26 mouse cellular contexts compared by ENCODE assay signal in genomic region chr13:98453146-98453545, GRCm38 (mm10). TPM values are rescaled to one million over a fixed set of nuclear protein-coding genes. Genes with fewer than 3 reads are reported as not detected.
DNase-seq lines count a peak whose midpoint lies in the region; ATAC-seq and TF ChIP-seq lines count a peak whose summit lies in the region.
"Had no signal": no experiment of that assay in that cellular context is flagged by ENCODE, and none has a peak within 500 bp of the region (broad histone marks: within the 10 kb centered on the region; RNA-seq: fewer than 3 reads in every experiment).

No protein-coding gene starts in this region.

- peaks cover 12% of the 10 kb centered on the region for H3K9me3 ChIP-seq in kidney, embryonic 14.5 days (ENCODE audit: control insufficient read depth, low read length)
- peaks cover 7% of the 10 kb centered on the region for H3K9me3 ChIP-seq in liver, postnatal 0 days (ENCODE audit: low read length)
- H3K9me3 ChIP-seq in intestine, postnatal 0 days (ENCODE audit: control insufficient read depth): 0 out of 2 replicates have a peak, but pooled peaks cover 5% of the 10 kb centered on the region
- H3K9me3 ChIP-seq: forebrain, embryonic 15.5 days had no signal

- TF ChIP-seq EP300 in liver, postnatal 0 days (IDR thresholded peaks at IDR 0.05; ENCODE audit: low read depth): no peak

- no peak overlapping the region for H3K9ac ChIP-seq in kidney, embryonic 14.5 days (ENCODE audit: low read depth, low read length)
- H3K9ac ChIP-seq in liver, postnatal 0 days (replicated peaks): no peak overlapping the region
- H3K9ac ChIP-seq in intestine, postnatal 0 days (ENCODE audit: low read depth, low read length): no peak overlapping the region
- H3K9ac ChIP-seq: embryonic facial prominence, embryonic 12.5 days; embryonic facial prominence, embryonic 15.5 days; forebrain, embryonic 12.5 days; forebrain, embryonic 15.5 days; hindbrain, embryonic 14.5 days had no signal

- H3K4me1 ChIP-seq in kidney, embryonic 14.5 days (ENCODE audit: control insufficient read depth, insufficient read depth, low read length): no peaks in the 10 kb centered on the region
- H3K4me1 ChIP-seq in liver, postnatal 0 days (ENCODE audit: insufficient read depth): no peaks in the 10 kb centered on the region
- H3K4me1 ChIP-seq in intestine, postnatal 0 days (replicated peaks; ENCODE audit: control insufficient read depth, insufficient read depth, low read length): no peaks in the 10 kb centered on the region
- H3K4me1 ChIP-seq: embryonic facial prominence, embryonic 12.5 days; embryonic facial prominence, embryonic 15.5 days; forebrain, embryonic 12.5 days; forebrain, embryonic 15.5 days had no signal

- no peak overlapping the region for H3K4me3 ChIP-seq in kidney, embryonic 14.5 days (ENCODE audit: low read length)
- H3K4me3 ChIP-seq in C2C12 (ENCODE audit: insufficient read depth, poor library complexity, severe bottlenecking): no peak overlapping the region
- H3K4me3 ChIP-seq in liver, postnatal 0 days (ENCODE audit: low read depth, low read length): no peak overlapping the region
- H3K4me3 ChIP-seq in intestine, postnatal 0 days (ENCODE audit: low read depth, low read length): no peak overlapping the region
- H3K4me3 ChIP-seq: embryonic facial prominence, embryonic 12.5 days; embryonic facial prominence, embryonic 15.5 days; forebrain, embryonic 12.5 days; forebrain, embryonic 15.5 days; heart, adult 2 months had no signal

- 49% methylated on average over 4 of the region's 4 CpGs for WGBS in kidney, embryonic 14.5 days
- 75% methylated on average over 4 of the region's 4 CpGs for WGBS in liver, postnatal 0 days (ENCODE audit: insufficient replicate concordance)
- 59% methylated on average over 4 of the region's 4 CpGs for WGBS in intestine, postnatal 0 days

- no peak overlapping the region for H3ac ChIP-seq in C2C12 (ENCODE audit: control insufficient read depth, insufficient read length, low read depth)

- TF ChIP-seq CTCF in C2C12 (IDR thresholded peaks at IDR 0.05; ENCODE audit: control insufficient read depth, insufficient read depth, insufficient read length): no peak
- TF ChIP-seq CTCF in liver, postnatal 0 days (IDR thresholded peaks at IDR 0.05; ENCODE audit: low read depth): no peak
- TF ChIP-seq CTCF in intestine, postnatal 0 days (IDR thresholded peaks at IDR 0.05; ENCODE audit: low read depth): no peak

- no peaks in the 10 kb centered on the region for H3K36me3 ChIP-seq in kidney, embryonic 14.5 days (ENCODE audit: control insufficient read depth, insufficient read depth, low read length)
- H3K36me3 ChIP-seq in C2C12 (ENCODE audit: control insufficient read depth, insufficient read depth): no peaks in the 10 kb centered on the region
- no peaks in the 10 kb centered on the region for H3K36me3 ChIP-seq in liver, postnatal 0 days (replicated peaks; ENCODE audit: insufficient read depth, low read length)
- no peaks in the 10 kb centered on the region for H3K36me3 ChIP-seq in intestine, postnatal 0 days (ENCODE audit: control insufficient read depth, insufficient read depth)
- H3K36me3 ChIP-seq: embryonic facial prominence, embryonic 12.5 days; embryonic facial prominence, embryonic 15.5 days; forebrain, embryonic 12.5 days; forebrain, embryonic 15.5 days had no signal

- peak; percentile 2 for DNase-seq in kidney, postnatal 10 days
- peak; percentile 73 for DNase-seq in fibroblast of lung, adult 2 months (ENCODE audit: low read depth)
- no peak for DNase-seq in liver, postnatal 0 days
- DNase-seq: adrenal gland, postnatal 10 days; adrenal gland, postnatal 36 days; B cell, adult 2 months; cerebellum, adult 18-20 months; cerebellum, adult 9-10 months; cerebellum, postnatal 14 days; gastrocnemius, postnatal 25 days; heart, adult 2 months; heart, postnatal 4 days had no signal

- H3K79me3 ChIP-seq in C2C12 (ENCODE audit: low read depth): no peaks in the 10 kb centered on the region

- no peak overlapping the region for H3K27ac ChIP-seq in kidney, embryonic 14.5 days (ENCODE audit: low read depth, low read length)
- H3K27ac ChIP-seq in liver, postnatal 0 days (ENCODE audit: low read depth): no peak overlapping the region
- H3K27ac ChIP-seq in intestine, postnatal 0 days (ENCODE audit: low read depth, low read length): no peak overlapping the region
- H3K27ac ChIP-seq: embryonic facial prominence, embryonic 12.5 days; embryonic facial prominence, embryonic 15.5 days; forebrain, embryonic 12.5 days; forebrain, embryonic 15.5 days; heart, adult 2 months; hindbrain, embryonic 14.5 days; hindbrain, postnatal 0 days had no signal

- no peak for ATAC-seq in kidney, embryonic 14.5 days (ENCODE audit: low FRiP score, low TSS enrichment)
- no peak for ATAC-seq in liver, postnatal 0 days
- no peak for ATAC-seq in intestine, postnatal 0 days
- ATAC-seq: CD4-positive, CD25-positive, alpha-beta regulatory T cell, adult 4 months; forebrain, embryonic 15.5 days; hindbrain, postnatal 0 days; inflammation-experienced regulatory T-cells, adult 6 months; intestine, embryonic 16.5 days; Patski had no signal

- no peaks in the 10 kb centered on the region for H3K27me3 ChIP-seq in kidney, embryonic 14.5 days (ENCODE audit: control insufficient read depth, insufficient read depth, low read length)
- no peaks in the 10 kb centered on the region for H3K27me3 ChIP-seq in C2C12 (ENCODE audit: control insufficient read depth, insufficient read depth, insufficient read length)
- no peaks in the 10 kb centered on the region for H3K27me3 ChIP-seq in liver, postnatal 0 days (ENCODE audit: insufficient read depth, low read length)
- no peaks in the 10 kb centered on the region for H3K27me3 ChIP-seq in intestine, postnatal 0 days (replicated peaks; ENCODE audit: control insufficient read depth, insufficient read depth, low read length)
- H3K27me3 ChIP-seq: embryonic facial prominence, embryonic 12.5 days; embryonic facial prominence, embryonic 15.5 days; forebrain, embryonic 12.5 days; forebrain, embryonic 15.5 days; Patski had no signal

- H3K4me2 ChIP-seq in kidney, embryonic 14.5 days (replicated peaks; ENCODE audit: low read depth, low read length): no peak overlapping the region
- H3K4me2 ChIP-seq in liver, postnatal 0 days (ENCODE audit: low read depth, low read length): no peak overlapping the region
- no peak overlapping the region for H3K4me2 ChIP-seq in intestine, postnatal 0 days (replicated peaks; ENCODE audit: low read depth)
- H3K4me2 ChIP-seq: embryonic facial prominence, embryonic 12.5 days; embryonic facial prominence, embryonic 15.5 days; forebrain, embryonic 12.5 days; forebrain, embryonic 15.5 days; heart, embryonic 11.5 days; hindbrain, embryonic 14.5 days had no signal

- no peaks in the 10 kb centered on the region for H3K79me2 ChIP-seq in C2C12 (ENCODE audit: control insufficient read depth, insufficient read depth)

TF ChIP-seq in C2C12, 6 proteins besides CTCF, POLR2A, EP300 and RAD21:
- no peak for TF ChIP-seq MAX (IDR thresholded peaks at IDR 0.05)
- TF ChIP-seq CEBPB (IDR thresholded peaks at IDR 0.05; ENCODE audit: low read depth): peak; percentile 52

RNA-seq across cellular contexts. Expression of gene Gm10320, which starts 38.7 kb away (rescaled TPM):
- polyA plus RNA-seq in kidney, embryonic 14.5 days (2014; fragmentation: Nextera tagmentation; extraction: Ambion mirVana): 1.2 TPM in 2 replicates
- 1.8 TPM for polyA plus RNA-seq in C2C12 (2012; fragmentation: generic; extraction: Trizol)
- polyA plus RNA-seq in liver, postnatal 0 days (2015; fragmentation: Nextera tagmentation; extraction: Ambion mirVana): 0.63 and 0.84 TPM in 2 replicates
- polyA plus RNA-seq in intestine, postnatal 0 days (2015; fragmentation: Nextera tagmentation; extraction: Ambion mirVana): 1.9 and 2.4 TPM in 2 replicates
